Mouse (Mus musculus) kidney, adult 10 weeks (tissue): ENCODE data around the gene Tmem170. TPM values are rescaled to one million over a fixed set of nuclear protein-coding genes. Genes with fewer than 3 reads are reported as not detected.

Experiments
- polyA plus RNA-seq: library from polyadenylated mRNA; stranded (reverse); fragments of 350-450 nt; fragmentation: Illumina TruSeq; extraction: RNeasy Lipid Tissue Mini Kit (QIAGEN cat#74804); gene quantifications from one replicate; pipeline ENCODE4 v1.2.3, GENCODE M21; 2014; ENCODE audit warnings: low read depth, low replicate concordance

The Tmem170 gene
- 23.0 TPM for polyA plus RNA-seq

GRCm38 (mm10) chr8:111876355-111876948 lies at the start of gene Tmem170:
Tmem170 (minus strand) TSS chr8:111876750.

GRCm38 (mm10) chr8:111909621-111910450 lies 33.3 kb upstream of the Tmem170 start, which contains the start of gene Chst5:
Chst5 (minus strand) TSS chr8:111910447.

GRCm38 (mm10) chr8:111853861-111854501 lies 22.6 kb downstream of the Tmem170 start, which contains the start of gene Cfdp1:
Cfdp1 (minus strand) TSS chr8:111854291.

Other genes with a start within 250 kb of the Tmem170 start
- gene Ldhd, start 246.4 kb downstream of the Tmem170 start, polyA plus RNA-seq, result 34.9 TPM
- gene Zfp1, start 233.3 kb downstream of the Tmem170 start, polyA plus RNA-seq, result 7.8 TPM
- not detected for gene Ctrb1, start 185.7 kb downstream of the Tmem170 start, polyA plus RNA-seq
- gene Bcar1, start 132.9 kb downstream of the Tmem170 start, polyA plus RNA-seq, result 0.40 TPM
- gene Cfdp1, start 22.5 kb downstream of the Tmem170 start, polyA plus RNA-seq, result 158 TPM
- gene Chst5, start 33.7 kb upstream of the Tmem170 start, polyA plus RNA-seq, result not detected
- gene Tmem231, start 57.1 kb upstream of the Tmem170 start, polyA plus RNA-seq, result 4.5 TPM
- gene Gabarapl2, start 64.0 kb upstream of the Tmem170 start, polyA plus RNA-seq, result 182 TPM
- 1.6 TPM for gene Adat1, start 115.6 kb upstream of the Tmem170 start, polyA plus RNA-seq
- gene Kars, start 134.6 kb upstream of the Tmem170 start, polyA plus RNA-seq, result 27.5 TPM
- gene Terf2ip, start 134.6 kb upstream of the Tmem170 start, polyA plus RNA-seq, result 26.5 TPM
- not detected for gene Gm6793, start 138.3 kb upstream of the Tmem170 start, polyA plus RNA-seq